Mouse (Mus musculus): ENCODE results near the gene Dpp8. TPM values are rescaled to one million over a fixed set of nuclear protein-coding genes. Genes with fewer than 3 reads are reported as not detected.
A peak's percentile ranks its signal among the peaks of the same experiment; 100 is the strongest.

Dpp8 gene
- polyA plus RNA-seq, 1 experiment from 2014 or later, result 43.3 TPM

DNA sequence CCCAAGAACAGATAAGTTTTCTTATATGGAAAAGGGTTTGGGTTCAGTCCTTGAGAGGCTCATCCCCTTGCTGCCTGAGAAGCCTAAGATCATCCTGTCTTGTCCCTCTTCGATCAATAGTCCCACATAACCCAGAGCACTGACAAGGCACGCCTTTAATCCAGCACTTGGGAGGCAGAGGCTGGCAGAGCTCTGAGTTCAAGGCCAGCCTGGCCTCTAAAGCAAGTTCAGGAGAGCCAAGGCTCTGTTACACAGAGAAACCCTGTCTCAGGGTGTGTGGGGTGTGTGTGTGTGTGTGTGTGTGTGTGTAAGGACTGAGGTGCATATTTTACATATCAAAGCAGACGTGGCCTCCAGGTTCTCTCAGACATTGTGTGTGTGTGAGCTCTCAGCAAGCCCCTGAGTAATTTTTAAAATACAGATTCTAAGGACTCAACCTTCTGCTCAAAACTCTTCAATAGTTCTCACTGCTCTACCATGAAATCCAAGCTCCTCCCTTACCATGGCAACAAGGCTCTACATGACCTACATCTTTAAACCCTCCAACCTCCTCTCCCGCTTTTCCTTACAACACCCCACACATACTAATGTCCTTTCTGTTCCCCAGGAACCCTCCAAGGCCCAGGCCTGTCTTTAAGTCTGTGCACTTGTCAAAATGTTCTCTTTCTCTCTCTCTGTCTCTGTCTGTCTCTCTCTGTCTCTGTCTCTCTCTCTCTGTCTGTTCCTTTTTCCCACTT is 15.8 kb upstream of the Dpp8 start:
- peaks cover 30% of the 10 kb centered on the region for H3K4me1 ChIP-seq
- 0 out of 2 replicates have a peak overlapping the region, but pooled peaks have one; percentile 19 for H3K27ac ChIP-seq
- no peak for DNase-seq (ENCODE audit: low spot score)
- H3K4me3 ChIP-seq, result no peak overlapping the region
- no peaks in the 10 kb centered on the region for H3K27me3 ChIP-seq (ENCODE audit: low read depth, poor library complexity, severe bottlenecking)
- no peaks in the 10 kb centered on the region for H3K9me3 ChIP-seq (replicated peaks)
- 91% methylated on average over 4 of the region's 4 CpGs for WGBS
- H3K36me3 ChIP-seq, result peaks cover 11% of the 10 kb centered on the region

DNA sequence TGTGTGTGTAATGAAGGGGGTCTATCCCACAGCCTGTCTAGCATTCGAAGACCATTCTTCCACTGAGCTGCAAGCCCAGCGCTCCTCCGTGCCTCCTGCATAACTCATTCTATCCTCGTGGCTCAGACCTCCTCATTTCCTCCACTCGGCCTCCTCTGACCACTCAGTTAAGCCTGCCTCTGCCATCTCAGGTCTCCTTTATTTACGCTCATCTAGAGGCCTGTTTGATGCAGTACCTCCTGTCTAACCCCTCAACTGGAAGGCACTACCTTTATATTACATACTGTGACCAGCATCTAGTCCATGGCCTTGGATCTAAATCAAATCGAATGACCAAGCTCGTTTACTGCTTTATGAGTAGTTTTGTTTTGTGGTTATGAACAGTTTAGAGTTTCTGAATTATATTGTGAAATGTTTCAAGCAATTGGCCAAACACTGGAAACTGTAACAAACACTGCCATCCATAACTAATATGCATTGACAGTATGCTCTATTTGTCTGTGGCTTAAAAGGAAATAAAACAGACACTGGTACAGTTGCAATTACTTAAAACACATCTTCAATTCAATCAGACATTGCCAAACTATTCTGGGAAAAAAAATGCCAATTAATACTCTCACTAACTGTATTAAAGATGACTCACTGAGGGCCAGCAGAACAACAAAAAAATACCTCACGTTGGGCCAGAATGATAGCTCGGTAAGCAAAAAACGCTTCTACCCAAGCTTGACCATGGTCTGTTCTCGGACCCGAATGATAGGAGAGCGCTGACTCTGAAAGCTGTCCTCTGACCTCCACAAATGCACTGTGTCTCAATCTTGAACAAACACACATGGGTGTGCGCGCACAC is 15.0 kb upstream of the Dpp8 start:
- peaks cover 38% of the 10 kb centered on the region for H3K4me1 ChIP-seq
- no peak for DNase-seq (ENCODE audit: low spot score)
- 89% methylated on average over 16 of the region's 16 CpGs for WGBS
- no peaks in the 10 kb centered on the region for H3K9me3 ChIP-seq (replicated peaks)
- no peaks in the 10 kb centered on the region for H3K27me3 ChIP-seq (ENCODE audit: low read depth, poor library complexity, severe bottlenecking)
- no peak overlapping the region for H3K4me3 ChIP-seq
- no peak overlapping the region for H3K27ac ChIP-seq
- H3K36me3 ChIP-seq, result peaks cover 11% of the 10 kb centered on the region

DNA sequence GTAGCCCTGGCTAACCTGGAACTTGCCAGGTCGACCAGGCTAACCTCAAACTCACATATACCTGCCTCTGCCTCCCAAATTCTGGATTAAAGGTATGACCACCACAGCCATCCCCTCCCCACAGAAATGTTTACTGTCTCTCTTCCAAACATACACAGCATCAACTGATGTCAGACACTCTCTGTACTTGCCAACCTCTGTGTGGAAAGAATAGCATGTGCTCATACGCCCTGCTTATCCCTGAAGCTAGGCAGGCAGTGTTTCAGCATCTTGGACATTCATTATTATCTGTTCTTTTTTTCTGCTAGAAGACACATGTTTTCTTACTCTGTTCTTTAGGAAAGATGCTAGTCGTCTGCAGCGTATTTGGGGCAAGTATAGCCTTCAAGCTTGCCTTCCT is 14.3 kb upstream of the Dpp8 start:
- WGBS, result 85% methylated on average over 4 of the region's 4 CpGs
- no peak for DNase-seq (ENCODE audit: low spot score)
- Histone ChIP-seq H3K9me3 (replicated peaks) (no peaks in the 10 kb centered on the region), H3K27ac (no peak overlapping the region), H3K4me1 (peaks cover 40% of the 10 kb centered on the region), H3K36me3 (peaks cover 11% of the 10 kb centered on the region), H3K4me3 (no peak overlapping the region), H3K27me3 (ENCODE audit: low read depth, poor library complexity, severe bottlenecking) (no peaks in the 10 kb centered on the region)

DNA sequence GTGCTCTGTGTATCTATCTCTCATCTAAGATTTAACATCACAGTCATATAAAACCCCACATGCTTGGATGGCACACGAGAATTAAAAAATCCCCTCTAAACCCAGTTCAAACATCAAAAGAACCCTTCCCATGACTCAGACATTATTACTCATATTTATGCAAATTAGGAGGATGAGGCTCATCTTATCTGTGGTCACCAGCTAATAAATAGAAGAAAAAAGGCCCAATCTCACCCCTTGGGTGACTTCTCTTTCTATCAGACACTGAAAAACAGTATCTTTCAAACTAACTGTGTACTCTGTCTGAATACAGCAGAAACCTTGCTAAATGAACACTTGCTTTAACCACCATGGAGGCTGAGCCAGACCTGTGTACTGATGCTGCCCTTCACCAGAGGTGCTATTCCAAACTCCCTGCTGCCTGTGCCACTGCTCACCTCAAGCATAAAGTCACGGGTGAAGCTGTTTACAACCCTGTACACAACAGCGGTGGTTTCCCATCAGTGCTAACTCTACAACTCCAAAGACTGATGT is 13.6 kb upstream of the Dpp8 start:
- H3K9me3 ChIP-seq (replicated peaks), result no peaks in the 10 kb centered on the region
- no peak for DNase-seq (ENCODE audit: low spot score)
- 82% methylated on average over 3 of the region's 3 CpGs for WGBS
- H3K36me3 ChIP-seq, result peaks cover 8% of the 10 kb centered on the region
- no peak overlapping the region for H3K27ac ChIP-seq
- H3K4me1 ChIP-seq, result peaks cover 40% of the 10 kb centered on the region
- no peak overlapping the region for H3K4me3 ChIP-seq
- no peaks in the 10 kb centered on the region for H3K27me3 ChIP-seq (ENCODE audit: low read depth, poor library complexity, severe bottlenecking)

DNA sequence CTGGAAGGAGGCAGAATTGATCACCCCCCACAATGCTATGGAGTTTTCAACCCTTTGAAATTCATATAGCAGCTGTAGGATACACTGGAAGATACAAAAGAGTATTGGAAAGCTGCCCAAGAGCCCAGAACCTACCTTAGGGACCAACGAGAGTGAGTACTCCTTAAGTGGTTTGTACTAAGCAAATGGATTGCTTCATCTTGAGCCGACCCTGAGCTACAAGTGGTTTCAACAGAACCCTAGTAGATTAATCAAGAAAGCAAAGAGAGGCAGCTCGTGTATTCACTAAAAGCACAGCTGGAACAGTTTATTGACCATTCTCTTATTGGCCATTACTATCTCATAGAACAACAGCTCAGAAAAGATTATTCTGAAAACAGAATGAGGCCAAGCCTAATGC is 13.1 kb upstream of the Dpp8 start:
- H3K36me3 ChIP-seq, result peaks cover 8% of the 10 kb centered on the region
- no peaks in the 10 kb centered on the region for H3K9me3 ChIP-seq (replicated peaks)
- no peak overlapping the region for H3K4me3 ChIP-seq
- peaks cover 40% of the 10 kb centered on the region for H3K4me1 ChIP-seq
- no peaks in the 10 kb centered on the region for H3K27me3 ChIP-seq (ENCODE audit: low read depth, poor library complexity, severe bottlenecking)
- no peak overlapping the region for H3K27ac ChIP-seq
- DNase-seq (ENCODE audit: low spot score), result no peak
- WGBS, result 64% methylated on average over 3 of the region's 3 CpGs

DNA sequence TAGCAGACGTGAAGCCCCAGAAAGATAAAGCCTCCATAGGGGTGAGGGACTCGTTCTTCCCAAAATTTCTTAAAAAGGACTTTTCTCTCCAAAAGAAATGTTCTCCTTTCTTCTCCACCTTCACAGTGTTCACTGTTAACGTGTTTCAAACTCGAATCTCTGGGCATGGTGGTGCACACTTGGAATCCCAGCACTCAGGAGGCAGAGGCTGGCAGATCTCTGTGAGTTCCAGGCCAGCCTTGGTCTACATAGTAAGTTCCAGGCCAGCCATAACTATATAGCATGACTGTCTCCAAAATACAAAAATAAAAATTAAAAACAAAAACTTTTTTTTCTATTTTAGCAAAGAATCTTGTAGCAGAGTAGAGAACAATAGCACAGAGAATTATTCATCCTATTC is 12.1 kb upstream of the Dpp8 start:
- peak overlapping the region; percentile 99 for H3K4me3 ChIP-seq
- DNase-seq (ENCODE audit: low spot score), result no peak
- whole genome bisulfite sequencing, result 83% methylated on average over 4 of the region's 4 CpGs
- H3K36me3 ChIP-seq, result peaks cover 6% of the 10 kb centered on the region
- H3K9me3 ChIP-seq (replicated peaks), result no peaks in the 10 kb centered on the region
- H3K27me3 ChIP-seq (ENCODE audit: low read depth, poor library complexity, severe bottlenecking), result no peaks in the 10 kb centered on the region
- peaks cover 40% of the 10 kb centered on the region for H3K4me1 ChIP-seq
- no peak overlapping the region for H3K27ac ChIP-seq

DNA sequence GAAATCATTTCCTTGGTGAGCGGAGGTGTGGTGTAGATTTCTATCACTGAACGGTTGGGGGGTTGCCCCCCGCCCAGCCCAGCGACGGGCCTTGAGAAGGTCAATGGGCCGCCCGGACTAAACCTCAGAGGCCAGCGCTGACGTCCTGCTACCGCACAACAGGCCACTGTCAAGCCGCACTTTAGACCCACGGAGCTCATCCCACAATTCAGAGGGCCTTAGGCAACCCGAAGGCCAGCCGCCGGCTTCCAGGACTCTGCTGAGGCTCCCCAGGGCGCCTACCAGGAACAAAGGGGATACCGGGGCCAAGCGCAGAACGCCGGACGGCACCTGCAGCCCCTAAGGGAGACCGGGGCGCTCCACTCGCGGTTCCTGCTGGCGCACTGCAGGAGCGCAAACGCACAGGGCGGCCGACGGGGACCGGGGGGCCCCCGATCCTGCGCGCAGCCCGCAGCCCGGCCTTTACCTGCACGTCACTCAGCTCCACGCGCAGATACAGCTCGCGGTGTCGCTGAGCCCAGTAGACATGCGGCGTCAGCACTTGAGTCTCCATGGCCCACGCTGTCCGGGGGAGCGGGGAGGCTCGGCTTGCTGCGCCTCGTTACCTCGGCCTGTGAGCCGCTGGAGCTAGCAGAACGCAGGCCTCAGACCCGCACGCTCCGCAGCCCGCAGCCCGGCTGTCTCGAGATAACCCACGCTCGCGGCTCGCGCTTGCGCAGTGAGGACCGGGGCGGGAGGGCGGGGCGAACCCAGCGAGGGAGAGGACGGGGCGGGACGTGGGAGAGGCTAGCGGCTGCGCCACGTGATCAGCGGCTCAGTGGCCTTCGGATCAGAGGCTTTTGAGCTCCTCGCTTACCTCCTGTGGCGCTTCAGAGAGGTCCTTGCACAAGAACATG is 11.0 kb upstream of the Dpp8 start, which contains the start of gene Hacd3:
Gene Hacd3 (minus strand): TSS at position 703 of the 896 bp plus-strand sequence.
- Histone ChIP-seq H3K4me1 (peaks cover 39% of the 10 kb centered on the region), H3K9me3 (replicated peaks) (no peaks in the 10 kb centered on the region), H3K36me3 (peaks cover under 1% of the 10 kb centered on the region), H3K4me3 (peak within 1 kb of the TSS; percentile 99), H3K27me3 (ENCODE audit: low read depth, poor library complexity, severe bottlenecking) (no peaks in the 10 kb centered on the region), H3K27ac (peak within 1 kb of the TSS; percentile 93)
- DNase-seq (ENCODE audit: low spot score), result peak; percentile 96
- under 1% methylated on average over 81 of the region's 81 CpGs for WGBS

DNA sequence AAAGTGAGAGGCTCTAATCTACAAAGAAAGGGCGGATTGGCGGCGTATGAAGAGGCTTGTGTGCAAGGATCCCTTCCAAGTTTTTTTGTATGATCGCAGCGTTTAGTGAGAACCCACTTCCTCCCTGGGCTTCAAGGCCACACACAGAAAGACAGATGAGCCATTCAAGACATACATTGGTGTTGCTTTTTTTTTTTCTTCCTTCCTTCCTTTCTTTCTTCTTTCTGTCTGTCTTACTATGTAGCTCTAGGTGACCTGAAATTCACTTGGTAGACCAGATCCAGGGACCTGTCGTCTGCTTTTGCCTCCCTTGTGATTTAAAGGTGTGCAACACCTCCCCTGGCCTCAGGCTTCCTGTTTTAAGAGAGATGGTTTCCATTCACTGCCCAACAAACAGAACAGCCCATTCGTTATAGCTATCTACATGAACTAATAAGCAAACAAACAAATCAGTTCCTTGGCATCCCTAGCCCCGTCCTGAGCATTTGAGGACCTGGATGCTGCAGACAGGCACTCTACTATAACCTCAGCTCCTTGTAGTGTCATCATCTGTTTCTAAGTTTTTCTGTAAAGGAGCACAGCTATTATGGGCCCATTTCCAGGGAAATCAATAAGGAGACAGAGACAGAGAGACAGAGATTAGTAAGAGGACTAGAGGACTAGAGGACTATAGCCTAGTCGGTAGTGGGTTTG is 10.2 kb upstream of the Dpp8 start:
- WGBS, result 21% methylated on average over 9 of the region's 9 CpGs
- DNase-seq (ENCODE audit: low spot score), result no peak
- no peaks in the 10 kb centered on the region for H3K27me3 ChIP-seq (ENCODE audit: low read depth, poor library complexity, severe bottlenecking)
- H3K9me3 ChIP-seq (replicated peaks), result no peaks in the 10 kb centered on the region
- H3K4me1 ChIP-seq, result peaks cover 38% of the 10 kb centered on the region
- H3K27ac ChIP-seq, result peak overlapping the region; percentile 93
- H3K36me3 ChIP-seq, result no peaks in the 10 kb centered on the region
- peak overlapping the region; percentile 99 for H3K4me3 ChIP-seq

DNA sequence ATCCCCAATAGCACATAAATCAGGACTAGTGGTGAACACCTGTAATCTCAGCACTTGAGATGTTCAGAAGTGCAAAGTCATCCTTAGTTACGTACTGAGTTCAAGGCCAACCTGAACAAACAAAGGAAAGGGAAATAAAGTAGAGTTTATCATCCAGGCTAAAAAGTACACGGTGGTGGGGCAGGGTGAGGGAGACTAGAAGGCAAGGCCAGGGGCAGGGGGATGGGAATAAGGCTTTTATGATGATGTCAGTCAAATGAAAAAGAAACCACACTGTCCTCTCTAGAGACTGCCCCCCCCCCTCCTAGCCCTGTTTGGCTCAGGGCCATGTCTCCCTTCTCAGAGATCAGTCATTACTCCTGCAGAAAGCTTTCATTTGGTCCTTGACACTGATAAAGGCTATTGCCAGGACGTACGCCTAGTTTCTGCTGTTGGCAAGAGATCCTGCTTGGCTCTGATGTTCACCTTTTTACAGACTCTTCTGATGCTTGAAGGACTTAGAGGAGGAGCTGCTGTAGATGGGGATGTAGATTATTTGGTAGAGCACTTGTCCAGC is 9.6 kb upstream of the Dpp8 start:
- Histone ChIP-seq H3K4me1 (peaks cover 38% of the 10 kb centered on the region), H3K36me3 (no peaks in the 10 kb centered on the region), H3K4me3 (no peak overlapping the region), H3K27ac (no peak overlapping the region), H3K9me3 (replicated peaks) (no peaks in the 10 kb centered on the region), H3K27me3 (ENCODE audit: low read depth, poor library complexity, severe bottlenecking) (no peaks in the 10 kb centered on the region)
- 97% methylated on average over 4 of the region's 4 CpGs for WGBS
- no peak for DNase-seq (ENCODE audit: low spot score)

DNA sequence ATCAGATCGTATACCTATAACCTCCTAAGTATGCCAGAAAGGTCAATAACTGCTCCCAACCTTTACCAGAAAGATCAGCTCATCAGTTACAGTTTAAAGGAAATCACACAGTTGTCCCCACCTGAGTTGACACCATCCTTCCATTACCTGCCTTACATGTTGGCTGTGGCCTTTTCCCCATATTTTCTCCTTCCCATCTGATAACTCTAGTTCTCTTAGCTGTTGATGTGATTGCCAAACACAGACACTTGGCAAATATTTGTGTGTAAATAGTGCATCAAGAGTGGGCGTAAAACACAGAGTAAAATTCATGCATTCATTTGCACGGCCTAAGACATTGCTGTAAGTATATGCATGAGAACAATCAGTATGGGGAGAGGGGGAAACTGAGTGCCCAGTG is 8.8 kb upstream of the Dpp8 start:
- no peak for DNase-seq (ENCODE audit: low spot score)
- no peak overlapping the region for H3K27ac ChIP-seq
- H3K4me1 ChIP-seq, result peaks cover 38% of the 10 kb centered on the region
- no peaks in the 10 kb centered on the region for H3K9me3 ChIP-seq (replicated peaks)
- no peaks in the 10 kb centered on the region for H3K27me3 ChIP-seq (ENCODE audit: low read depth, poor library complexity, severe bottlenecking)
- WGBS, result 98% methylated on average over 3 of the region's 3 CpGs
- H3K4me3 ChIP-seq, result no peak overlapping the region
- H3K36me3 ChIP-seq, result no peaks in the 10 kb centered on the region

DNA sequence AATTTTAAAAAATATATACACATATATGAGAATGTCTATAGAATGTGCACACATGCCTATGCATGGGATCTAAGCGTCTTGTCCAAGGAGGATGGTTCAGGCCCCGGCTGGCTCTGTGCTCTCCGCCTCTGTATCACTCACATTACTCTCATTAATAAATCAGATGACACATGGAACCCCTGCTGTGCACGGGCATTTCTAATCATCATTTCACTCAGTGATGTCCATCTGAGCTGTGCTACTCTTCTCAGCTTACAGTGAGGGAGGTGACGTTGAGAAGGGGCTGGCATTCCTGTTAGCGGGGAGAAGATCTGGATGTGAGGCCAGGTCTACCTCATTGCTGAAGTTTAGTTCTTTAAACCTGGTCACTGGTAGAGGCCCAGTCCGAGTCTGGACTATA is 5.0 kb upstream of the Dpp8 start:
- Histone ChIP-seq H3K4me1 (peaks cover 7% of the 10 kb centered on the region), H3K36me3 (no peaks in the 10 kb centered on the region), H3K27ac (no peak overlapping the region), H3K27me3 (ENCODE audit: low read depth, poor library complexity, severe bottlenecking) (no peaks in the 10 kb centered on the region), H3K9me3 (replicated peaks) (no peaks in the 10 kb centered on the region), H3K4me3 (no peak overlapping the region)
- DNase-seq (ENCODE audit: low spot score), result no peak
- 82% methylated on average over 7 of the region's 7 CpGs for WGBS

DNA sequence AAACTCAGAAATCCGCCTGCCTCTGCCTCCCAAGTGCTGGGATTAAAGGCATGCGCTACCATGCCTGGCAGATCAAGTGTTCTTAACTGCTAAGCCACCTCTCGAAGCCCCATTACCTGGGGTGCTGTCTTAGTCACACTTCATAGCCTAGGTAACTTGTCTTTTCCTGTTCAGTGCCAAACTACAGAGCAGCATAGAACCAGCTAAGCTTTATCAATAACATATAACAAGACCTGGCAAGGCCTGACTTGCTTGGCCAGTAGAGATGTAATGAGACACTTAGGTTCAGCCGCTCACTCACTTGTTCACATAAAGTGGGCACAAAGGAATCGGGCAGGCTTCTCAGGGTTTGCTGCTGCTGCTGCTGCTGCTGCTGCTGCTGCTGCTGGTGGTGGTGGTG is 3.9 kb upstream of the Dpp8 start:
- Histone ChIP-seq H3K36me3 (no peaks in the 10 kb centered on the region), H3K4me1 (peaks cover 10% of the 10 kb centered on the region), H3K4me3 (no peak overlapping the region), H3K27me3 (ENCODE audit: low read depth, poor library complexity, severe bottlenecking) (no peaks in the 10 kb centered on the region), H3K27ac (no peak overlapping the region), H3K9me3 (replicated peaks) (no peaks in the 10 kb centered on the region)
- 88% methylated on average over 5 of the region's 5 CpGs for WGBS
- DNase-seq (ENCODE audit: low spot score), result no peak

Measured in limb, embryonic 10.5 days (tissue).